Mouse (Mus musculus): ENCODE data around the gene Olfr1393. TPM values are rescaled to one million over a fixed set of nuclear protein-coding genes. Genes with fewer than 3 reads are reported as not detected.
A peak's percentile ranks its signal among the peaks of the same experiment; 100 is the strongest.

The Olfr1393 gene
- polyA plus RNA-seq, 1 experiment: 0.08 TPM

DNA sequence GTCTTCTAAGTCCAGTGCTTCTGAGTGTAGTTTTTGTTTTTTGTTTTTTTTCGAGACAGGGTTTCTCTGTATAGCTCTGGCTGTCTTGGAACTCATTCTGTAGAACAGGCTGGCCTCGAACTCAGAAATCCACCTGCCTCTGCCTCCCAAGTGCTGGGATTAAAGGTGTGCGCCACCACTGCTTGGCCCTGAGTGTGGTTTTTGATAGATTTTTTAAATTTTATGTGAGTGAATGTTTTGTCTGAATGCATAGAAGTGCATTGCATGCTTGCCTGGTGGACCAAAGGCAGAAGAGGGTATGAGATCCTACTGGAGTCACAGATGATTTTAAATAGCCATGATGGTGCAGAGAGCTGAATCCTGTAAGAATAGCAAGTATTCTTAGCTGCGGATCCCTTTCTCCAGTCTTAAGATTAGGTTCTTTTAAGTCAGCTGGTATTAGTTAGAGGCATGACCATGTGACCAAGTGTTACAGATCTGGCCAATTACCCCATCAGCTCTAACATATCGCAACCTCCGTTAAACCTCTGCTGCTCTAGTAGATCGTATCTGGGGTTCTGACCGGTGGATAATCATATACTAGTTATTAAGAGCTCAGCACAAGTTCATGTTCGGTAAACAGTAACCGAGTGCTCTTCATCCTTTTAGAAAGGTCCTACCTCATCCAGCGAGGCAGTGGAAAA lies 35.0 kb upstream of the Olfr1393 start:
- no peak for TF ChIP-seq CTCF (IDR thresholded peaks at IDR 0.05; ENCODE audit: borderline replicate concordance, insufficient read depth, low read depth, low read length)
- no peak for TF ChIP-seq POLR2A (IDR thresholded peaks at IDR 0.05; ENCODE audit: borderline replicate concordance, insufficient read depth, low read length)
- WGBS: 21% methylated on average over 11 of the region's 11 CpGs
- Histone ChIP-seq H3K27ac (ENCODE audit: insufficient read depth, low read length) (peak overlapping the region; percentile 50; the same call in 1 of the 2 replicates), H3K4me1 (ENCODE audit: control insufficient read depth, insufficient read depth, low read length) (peaks cover 4% of the 10 kb centered on the region; the same call in 1 of the 2 replicates), H3K4me3 (replicated peaks; ENCODE audit: insufficient read depth, low read depth, low read length) (peak overlapping the region; percentile 74), H3K27me3 (ENCODE audit: control insufficient read depth, insufficient read depth, low read length) (no peaks in the 10 kb centered on the region)
- no peak for DNase-seq

DNA sequence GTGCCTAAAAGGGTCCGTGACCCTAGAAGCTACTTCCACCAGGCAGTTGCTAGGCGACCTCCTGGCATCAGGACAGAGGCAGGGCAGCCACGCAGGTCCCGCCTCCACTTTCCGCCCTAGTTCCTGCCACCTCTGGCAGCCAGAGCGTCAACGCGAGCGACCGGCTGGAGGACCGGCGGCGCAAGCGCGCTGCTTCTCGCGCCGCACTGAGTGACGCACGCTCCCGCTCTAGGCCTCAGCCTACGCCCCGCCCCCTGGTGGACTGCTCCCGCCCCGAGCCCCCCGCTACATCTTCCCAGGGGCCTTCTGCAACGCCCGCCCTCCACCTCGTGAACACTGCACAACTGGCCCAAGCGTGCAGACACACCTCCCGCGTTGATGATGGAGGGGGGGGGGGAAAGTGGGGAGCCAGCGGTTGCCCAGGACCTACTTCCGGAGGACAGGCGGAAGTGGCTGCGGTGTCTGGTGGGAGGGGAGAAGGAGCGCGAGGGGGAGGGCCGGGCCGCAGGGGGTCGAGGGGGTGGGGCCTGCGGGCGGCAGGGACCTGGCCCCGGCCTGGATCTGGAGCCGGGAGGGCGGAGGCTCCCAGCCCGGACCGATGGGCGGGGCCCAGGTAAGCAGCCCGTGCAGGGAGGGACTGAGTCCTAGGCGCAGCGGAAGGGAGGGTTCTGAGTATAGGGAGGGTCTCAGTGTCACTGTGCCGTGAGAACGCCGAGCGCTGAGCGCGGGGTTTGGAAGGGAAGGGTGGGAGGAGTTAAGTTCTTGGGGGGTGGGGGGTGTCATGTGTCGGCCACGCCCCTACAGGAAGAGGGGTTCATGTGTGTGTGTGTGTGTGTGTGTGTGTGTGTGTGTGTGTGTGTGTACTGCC lies 34.1 kb upstream of the Olfr1393 start, which contains the start of gene Mgat1:
TSS of gene Mgat1 (plus strand) at position 465 of the 868 bp plus-strand sequence.
- TF ChIP-seq POLR2A (IDR thresholded peaks at IDR 0.05; ENCODE audit: borderline replicate concordance, insufficient read depth, low read length) (peak; percentile 84), CTCF (IDR thresholded peaks at IDR 0.05; ENCODE audit: borderline replicate concordance, insufficient read depth, low read depth, low read length) (no peak)
- peak; percentile 90 for DNase-seq
- Histone ChIP-seq H3K27me3 (ENCODE audit: control insufficient read depth, insufficient read depth, low read length) (no peaks in the 10 kb centered on the region), H3K4me3 (replicated peaks; ENCODE audit: insufficient read depth, low read depth, low read length) (peak within 1 kb of the TSS; percentile 74), H3K4me1 (ENCODE audit: control insufficient read depth, insufficient read depth, low read length) (peaks cover 4% of the 10 kb centered on the region; the same call in 1 of the 2 replicates), H3K27ac (ENCODE audit: insufficient read depth, low read length) (peak within 1 kb of the TSS; percentile 79)
- 1% methylated on average over 60 of the region's 60 CpGs for WGBS

DNA sequence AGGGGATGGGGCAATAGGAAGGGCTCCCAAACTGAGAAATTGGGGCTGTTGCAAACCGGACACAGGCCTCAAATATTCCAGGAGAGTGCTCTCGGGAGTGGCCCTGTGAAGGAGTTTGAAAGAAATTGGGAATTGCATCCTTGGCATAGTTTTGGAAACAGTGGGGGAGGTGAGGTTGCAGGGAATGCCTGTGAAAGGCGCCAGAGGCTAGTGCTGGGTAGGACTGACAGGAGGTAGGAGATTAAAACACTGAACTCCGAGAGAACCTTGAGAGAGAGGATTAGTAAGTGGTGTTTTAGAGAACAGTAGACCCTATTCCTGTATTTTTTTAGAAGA lies 33.5 kb upstream of the Olfr1393 start:
- DNase-seq: no peak
- TF ChIP-seq POLR2A (IDR thresholded peaks at IDR 0.05; ENCODE audit: borderline replicate concordance, insufficient read depth, low read length) (no peak), CTCF (IDR thresholded peaks at IDR 0.05; ENCODE audit: borderline replicate concordance, insufficient read depth, low read depth, low read length) (no peak)
- Histone ChIP-seq H3K4me3 (replicated peaks; ENCODE audit: insufficient read depth, low read depth, low read length) (peak overlapping the region; percentile 74), H3K27ac (ENCODE audit: insufficient read depth, low read length) (peak overlapping the region; percentile 79), H3K27me3 (ENCODE audit: control insufficient read depth, insufficient read depth, low read length) (no peaks in the 10 kb centered on the region), H3K4me1 (ENCODE audit: control insufficient read depth, insufficient read depth, low read length) (peaks cover 4% of the 10 kb centered on the region; the same call in 1 of the 2 replicates)
- WGBS: under 1% methylated on average over 4 of the region's 4 CpGs

- DNase-seq: peak in 1 of 2 experiments; percentile 14
- TF ChIP-seq POLR2A (IDR thresholded peaks at IDR 0.05; ENCODE audit: borderline replicate concordance, insufficient read depth, low read length): no peak
- no peak for TF ChIP-seq CTCF (IDR thresholded peaks at IDR 0.05; ENCODE audit: borderline replicate concordance, insufficient read depth, low read depth, low read length)
- H3K27me3 ChIP-seq (ENCODE audit: control insufficient read depth, insufficient read depth, low read length): no peaks in the 10 kb centered on the region
- no peak overlapping the region for H3K27ac ChIP-seq (ENCODE audit: insufficient read depth, low read length)
- 34% methylated on average over 7 of the region's 7 CpGs for WGBS
- peaks cover 4% of the 10 kb centered on the region; the same call in 1 of the 2 replicates for H3K4me1 ChIP-seq (ENCODE audit: control insufficient read depth, insufficient read depth, low read length)
- H3K4me3 ChIP-seq (replicated peaks; ENCODE audit: insufficient read depth, low read depth, low read length): no peak overlapping the region
Observed at GRCm38 (mm10) chr11:49245176-49245575, 32.9 kb upstream of the Olfr1393 start.

DNA sequence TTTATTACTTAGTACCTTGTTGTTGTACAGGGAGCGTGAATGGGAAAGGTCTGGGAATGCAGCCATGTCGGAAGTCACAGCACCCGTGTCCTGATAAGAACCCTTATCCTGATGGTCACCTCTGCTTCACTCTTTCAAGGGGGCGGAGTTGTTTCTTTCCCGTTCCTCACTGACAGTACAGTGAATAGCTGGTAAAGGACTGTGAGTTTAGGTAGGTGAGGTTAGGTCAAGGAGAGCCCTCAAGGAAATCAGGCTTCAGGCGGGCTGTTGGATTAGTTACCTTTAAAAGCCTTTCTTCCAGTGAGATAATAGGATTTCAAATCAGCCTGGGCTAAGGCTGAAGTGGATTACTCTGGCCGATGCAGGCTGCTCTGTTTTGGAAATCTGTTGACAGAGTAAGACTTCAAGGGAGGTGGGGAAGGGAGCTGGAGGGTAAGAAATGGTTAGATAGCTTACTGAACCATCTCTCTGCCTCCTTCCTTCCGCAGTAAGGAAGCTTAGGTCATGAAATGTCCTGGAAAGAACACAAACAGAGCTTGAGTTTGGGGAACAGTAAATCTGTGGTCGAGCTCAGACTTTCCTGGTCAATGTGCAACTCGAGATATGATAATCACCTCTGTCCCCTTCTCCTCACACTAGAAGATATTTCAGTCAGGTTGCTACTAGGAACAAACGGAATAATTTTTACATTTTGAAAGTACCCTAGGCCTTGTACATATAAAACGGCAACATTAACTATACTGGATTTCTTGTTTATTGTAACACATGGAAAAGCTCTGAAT lies 32.3 kb upstream of the Olfr1393 start:
- 51% methylated on average over 12 of the region's 12 CpGs for WGBS
- Histone ChIP-seq H3K4me1 (ENCODE audit: control insufficient read depth, insufficient read depth, low read length) (peaks cover 4% of the 10 kb centered on the region; the same call in 1 of the 2 replicates), H3K4me3 (replicated peaks; ENCODE audit: insufficient read depth, low read depth, low read length) (no peak overlapping the region), H3K27ac (ENCODE audit: insufficient read depth, low read length) (no peak overlapping the region), H3K27me3 (ENCODE audit: control insufficient read depth, insufficient read depth, low read length) (no peaks in the 10 kb centered on the region)
- TF ChIP-seq CTCF (IDR thresholded peaks at IDR 0.05; ENCODE audit: borderline replicate concordance, insufficient read depth, low read depth, low read length) (no peak), POLR2A (IDR thresholded peaks at IDR 0.05; ENCODE audit: borderline replicate concordance, insufficient read depth, low read length) (no peak)
- DNase-seq: no peak

DNA sequence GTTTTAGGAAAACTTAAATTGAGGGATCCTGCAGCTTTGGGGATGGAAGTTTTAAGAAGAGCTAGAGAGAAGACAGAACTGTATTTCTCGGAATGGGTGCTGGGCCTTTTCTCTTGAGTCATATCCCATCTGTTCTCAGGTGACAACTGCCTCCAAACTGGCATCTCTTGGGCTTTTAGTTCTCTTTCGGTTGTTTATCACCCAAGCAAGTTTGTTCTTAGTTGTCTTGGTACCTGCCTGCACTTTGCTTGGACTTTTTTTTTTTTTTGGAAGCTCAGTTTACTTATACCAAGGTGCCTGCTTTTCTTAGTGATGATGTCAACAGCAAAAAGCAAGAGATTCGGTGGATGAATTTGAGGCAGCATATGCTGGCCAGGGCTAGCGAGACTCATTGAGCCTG lies 31.6 kb upstream of the Olfr1393 start:
- peaks cover 4% of the 10 kb centered on the region; the same call in 1 of the 2 replicates for H3K4me1 ChIP-seq (ENCODE audit: control insufficient read depth, insufficient read depth, low read length)
- TF ChIP-seq POLR2A (IDR thresholded peaks at IDR 0.05; ENCODE audit: borderline replicate concordance, insufficient read depth, low read length) (no peak), CTCF (IDR thresholded peaks at IDR 0.05; ENCODE audit: borderline replicate concordance, insufficient read depth, low read depth, low read length) (no peak)
- no peak for DNase-seq
- WGBS: 81% methylated on average over 4 of the region's 4 CpGs
- H3K27me3 ChIP-seq (ENCODE audit: control insufficient read depth, insufficient read depth, low read length): no peaks in the 10 kb centered on the region
- H3K27ac ChIP-seq (ENCODE audit: insufficient read depth, low read length): no peak overlapping the region
- H3K4me3 ChIP-seq (replicated peaks; ENCODE audit: insufficient read depth, low read depth, low read length): no peak overlapping the region

- TF ChIP-seq POLR2A (IDR thresholded peaks at IDR 0.05; ENCODE audit: borderline replicate concordance, insufficient read depth, low read length) (no peak), CTCF (IDR thresholded peaks at IDR 0.05; ENCODE audit: borderline replicate concordance, insufficient read depth, low read depth, low read length) (no peak)
- 80% methylated on average over 2 of the region's 2 CpGs for WGBS
- no peak overlapping the region for H3K27ac ChIP-seq (ENCODE audit: insufficient read depth, low read length)
- H3K4me3 ChIP-seq (replicated peaks; ENCODE audit: insufficient read depth, low read depth, low read length): no peak overlapping the region
- DNase-seq: no peak
- H3K27me3 ChIP-seq (ENCODE audit: control insufficient read depth, insufficient read depth, low read length): no peaks in the 10 kb centered on the region
- H3K4me1 ChIP-seq (ENCODE audit: control insufficient read depth, insufficient read depth, low read length): peaks cover 4% of the 10 kb centered on the region; the same call in 1 of the 2 replicates
Observed at GRCm38 (mm10) chr11:49247255-49247654, 30.8 kb upstream of the Olfr1393 start.

All from cerebellum, adult 2 months (tissue).